Comparison of ENCODE assay signal across 10 mouse cellular contexts in the genomic region with DNA sequence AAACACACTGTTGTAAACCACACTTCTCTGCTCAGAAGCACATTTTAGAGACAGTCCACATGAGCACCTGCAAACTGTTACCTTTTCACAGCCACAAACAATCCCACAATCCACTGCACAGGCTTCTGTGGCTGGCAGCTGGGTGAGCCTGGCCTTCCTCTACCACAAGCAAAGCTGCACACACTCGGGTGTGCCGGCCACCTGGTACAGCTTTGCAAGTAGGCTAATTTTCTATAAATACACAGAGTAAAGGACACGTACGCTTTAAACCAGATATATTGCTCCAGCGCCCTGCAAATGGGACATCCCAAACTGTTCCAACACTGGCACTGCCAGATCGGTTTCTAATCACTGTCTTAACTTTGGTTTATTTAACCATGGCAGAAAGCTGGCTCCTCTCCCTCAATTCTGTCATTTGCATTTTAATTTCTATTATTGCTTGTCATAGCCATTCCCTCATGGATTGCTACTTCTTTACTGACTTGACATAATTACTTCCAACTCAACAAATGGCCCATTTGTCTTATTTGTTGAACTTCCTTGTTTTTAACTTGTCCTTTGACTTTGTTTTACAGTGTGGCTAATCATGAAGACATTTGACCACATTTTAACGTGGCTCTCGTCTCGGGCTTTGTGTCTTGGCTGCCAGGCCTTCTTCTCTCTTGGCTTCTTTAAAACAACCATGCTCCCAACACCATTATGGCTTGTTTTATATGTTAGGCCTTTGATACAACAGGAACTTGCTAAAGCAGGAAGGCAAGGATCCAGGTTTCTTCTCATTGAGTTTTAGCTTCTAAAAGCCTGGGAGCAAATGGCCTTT. TPM values are rescaled to one million over a fixed set of nuclear protein-coding genes. Genes with fewer than 3 reads are reported as not detected.
DNase-seq lines count a peak whose midpoint lies in the region; ATAC-seq lines count a peak whose summit lies in the region.
"Had no signal": no experiment of that assay in that cellular context is flagged by ENCODE, and none has a peak within 500 bp of the region (broad histone marks: within the 10 kb centered on the region; RNA-seq: fewer than 3 reads in every experiment).

No protein-coding gene starts in this region.

- peak; percentile 24 for DNase-seq in forebrain, embryonic 14.5 days (ENCODE audit: low spot score)
- DNase-seq in layer of hippocampus, adult 9-11 months: peak; percentile 48
- DNase-seq in layer of hippocampus, adult 9-10 months (ENCODE audit: low spot score): no peak
- peak; percentile 32 for DNase-seq in cerebellum, adult 9-11 months
- peak; percentile 87 for DNase-seq in thymus, postnatal 0 days (ENCODE audit: low spot score)
- DNase-seq in left cerebral cortex, postnatal 14 days (ENCODE audit: low spot score in 2 of 2): no peak
- DNase-seq in urinary bladder, postnatal 4 days (ENCODE audit: low spot score in 2 of 2): no peak
- DNase-seq: lung, postnatal 4 days had no signal

- ATAC-seq in forebrain, embryonic 14.5 days: 0 out of 2 replicates have a peak, but pooled peaks have one; percentile 29
- no peak for ATAC-seq in forebrain, embryonic 13.5 days

- H3K9me3 ChIP-seq in forebrain, embryonic 14.5 days (replicated peaks; ENCODE audit: control insufficient read depth, low read length): no peaks in the 10 kb centered on the region
- no peaks in the 10 kb centered on the region for H3K9me3 ChIP-seq in forebrain, embryonic 13.5 days (replicated peaks)
- H3K9me3 ChIP-seq: embryonic facial prominence, embryonic 13.5 days had no signal

- H3K9ac ChIP-seq in forebrain, embryonic 14.5 days (ENCODE audit: low read length): no peak overlapping the region
- H3K9ac ChIP-seq in forebrain, embryonic 13.5 days: no peak overlapping the region
- H3K9ac ChIP-seq: embryonic facial prominence, embryonic 13.5 days had no signal

- H3K4me2 ChIP-seq in forebrain, embryonic 14.5 days (ENCODE audit: low read length): no peak overlapping the region
- no peak overlapping the region for H3K4me2 ChIP-seq in forebrain, embryonic 13.5 days
- H3K4me2 ChIP-seq: embryonic facial prominence, embryonic 13.5 days had no signal

- no peak overlapping the region for H3K4me3 ChIP-seq in forebrain, embryonic 14.5 days (ENCODE audit: low read depth, low read length)
- H3K4me3 ChIP-seq in forebrain, embryonic 13.5 days: no peak overlapping the region
- H3K4me3 ChIP-seq: embryonic facial prominence, embryonic 13.5 days had no signal

- no peaks in the 10 kb centered on the region for H3K36me3 ChIP-seq in forebrain, embryonic 14.5 days (ENCODE audit: control insufficient read depth, insufficient read depth, low read length)
- no peaks in the 10 kb centered on the region for H3K36me3 ChIP-seq in forebrain, embryonic 13.5 days (ENCODE audit: poor library complexity, severe bottlenecking)

- 0 out of 2 replicates have a peak overlapping the region, but pooled peaks have one; percentile 14 for H3K27ac ChIP-seq in forebrain, embryonic 14.5 days (ENCODE audit: low read depth, low read length)
- H3K27ac ChIP-seq in forebrain, embryonic 13.5 days: no peak overlapping the region; the same call in 1 of the 2 replicates
- H3K27ac ChIP-seq: embryonic facial prominence, embryonic 13.5 days had no signal

- H3K4me1 ChIP-seq in forebrain, embryonic 14.5 days (ENCODE audit: control insufficient read depth, insufficient read depth, low read length): no peaks in the 10 kb centered on the region
- peaks cover 7% of the 10 kb centered on the region; the same call in 1 of the 2 replicates for H3K4me1 ChIP-seq in forebrain, embryonic 13.5 days

- 62% methylated on average over 9 of the region's 9 CpGs for WGBS in forebrain, embryonic 14.5 days
- 82% methylated on average over 9 of the region's 9 CpGs for WGBS in forebrain, embryonic 13.5 days

- H3K27me3 ChIP-seq in forebrain, embryonic 14.5 days (replicated peaks; ENCODE audit: control insufficient read depth, insufficient read depth, low read length): no peaks in the 10 kb centered on the region
- no peaks in the 10 kb centered on the region for H3K27me3 ChIP-seq in forebrain, embryonic 13.5 days
- H3K27me3 ChIP-seq: embryonic facial prominence, embryonic 13.5 days had no signal

- intact Hi-C loops in left cerebral cortex, postnatal 14 days (cut with DNase I): no loop called here

RNA-seq across cellular contexts. Expression of a gene that starts 21.5 kb away (rescaled TPM):
- 40.7 and 46.1 TPM in 2 replicates for polyA plus RNA-seq in forebrain, embryonic 14.5 days (2014; fragmentation: Nextera tagmentation; extraction: Ambion mirVana)
- polyA plus RNA-seq in forebrain, embryonic 13.5 days (2015; fragmentation: Nextera tagmentation; extraction: Ambion mirVana): 22.6 and 23.8 TPM in 2 replicates
- 10.6 and 11.4 TPM in 2 replicates for polyA plus RNA-seq in thymus, postnatal 0 days (2015; fragmentation: Nextera tagmentation; extraction: Ambion mirVana)
- total RNA-seq in left cerebral cortex, postnatal 14 days (2021): 10 to 100 TPM; 78.9 to 81.1 TPM

RNA-seq across cellular contexts. Expression of a gene that starts 22.5 kb away (rescaled TPM):
- polyA plus RNA-seq in forebrain, embryonic 14.5 days (2014; fragmentation: Nextera tagmentation; extraction: Ambion mirVana): 24.7 and 24.9 TPM in 2 replicates
- 20.2 and 21.0 TPM in 2 replicates for polyA plus RNA-seq in forebrain, embryonic 13.5 days (2015; fragmentation: Nextera tagmentation; extraction: Ambion mirVana)
- polyA plus RNA-seq in thymus, postnatal 0 days (2015; fragmentation: Nextera tagmentation; extraction: Ambion mirVana): 17.1 and 18.5 TPM in 2 replicates
- total RNA-seq in left cerebral cortex, postnatal 14 days (2021): 1 to 10 TPM; 5.1 to 6.0 TPM

Comparison
In these comparisons a context has a peak if more than half of its experiments do, and no peak if none do; other contexts are left out.
1. DNase-seq: peak in forebrain, embryonic 14.5 days (single experiment), layer of hippocampus, adult 9-11 months (single experiment), cerebellum, adult 9-11 months (single experiment) and thymus, postnatal 0 days (single experiment); none in layer of hippocampus, adult 9-10 months (single experiment), left cerebral cortex, postnatal 14 days (0 of 2) and urinary bladder, postnatal 4 days (0 of 2).